Mouse (Mus musculus) inflammation-experienced regulatory T-cells, adult 6 months (primary cell): Measurements from ENCODE around the gene Yju2. TPM values are rescaled to one million over a fixed set of nuclear protein-coding genes. Genes with fewer than 3 reads are reported as not detected.

Experiments
- ATAC-seq: one replicate; pipeline ENCODE4 v1.8.0; 2017
- polyA plus RNA-seq, 3 experiments: library from polyadenylated mRNA; unstranded; fragments of 100-300 nt; shearing (Covaris generic); gene quantifications; one replicate each; pipeline ENCODE4 v1.2.1; 2017

Gene Yju2
- polyA plus RNA-seq, 3 experiments from 2014 or later: 25.6 to 36.5 (median 33.0) TPM

DNA sequence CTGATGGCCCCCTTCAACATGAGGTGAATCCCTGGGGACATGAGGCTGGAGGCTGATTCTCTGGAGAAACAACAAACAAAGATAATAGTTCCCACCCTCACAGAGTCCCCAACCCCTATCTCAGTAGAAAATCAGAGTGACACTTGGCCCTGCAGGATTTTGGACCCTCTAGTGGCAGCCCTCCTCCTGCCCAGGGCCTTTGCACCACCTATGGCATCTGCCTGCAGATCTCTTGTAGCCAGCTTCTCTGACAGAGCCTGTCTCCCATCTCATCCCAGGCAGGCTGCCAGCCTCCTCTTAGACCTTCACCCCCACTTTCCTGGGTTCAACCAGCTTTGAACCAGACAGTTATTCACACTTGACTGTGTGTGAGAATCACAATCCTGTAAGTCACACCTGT lies 1.9 kb downstream of the Yju2 start:
- ATAC-seq: no peak

DNA sequence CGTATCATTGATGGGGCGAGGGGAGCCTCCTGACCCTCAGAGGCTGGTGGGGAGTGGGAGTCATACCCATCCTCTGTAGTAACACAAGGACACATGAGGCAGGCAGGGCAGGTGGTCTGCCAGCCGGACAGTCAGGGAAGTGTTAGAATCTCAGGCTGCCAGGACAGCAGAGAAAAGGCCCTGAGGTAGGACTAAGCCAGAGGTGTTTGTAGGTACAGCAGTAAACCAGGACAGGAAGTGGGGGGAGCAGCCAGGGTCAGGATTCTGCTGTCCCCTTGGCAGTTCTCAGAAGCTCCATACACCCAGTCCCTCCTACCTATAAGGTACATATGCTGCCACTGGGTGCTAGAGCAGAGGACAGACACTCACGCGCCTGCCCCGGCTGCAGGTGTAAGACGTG lies 2.7 kb downstream of the Yju2 start:
- ATAC-seq: no peak

DNA sequence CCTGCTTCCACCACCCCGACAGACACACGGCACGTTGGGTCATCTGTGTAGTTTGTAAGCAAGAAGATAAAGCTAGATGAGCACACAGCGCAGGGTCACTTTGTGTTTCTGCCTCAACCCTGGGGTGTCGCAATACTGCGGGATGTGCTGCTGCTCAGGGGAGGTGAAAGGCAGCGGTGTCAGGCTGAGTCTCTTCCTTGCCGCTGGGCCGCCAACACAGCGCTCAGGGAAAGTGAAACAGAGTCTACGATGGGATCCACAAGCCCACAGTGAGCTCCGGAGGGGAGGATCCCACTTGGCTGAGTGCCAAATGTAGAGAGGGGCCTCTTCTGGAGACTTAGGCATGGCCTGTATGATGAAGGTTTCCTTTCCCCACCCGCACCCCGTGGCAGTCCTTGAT lies 4.3 kb downstream of the Yju2 start:
- no peak for ATAC-seq

DNA sequence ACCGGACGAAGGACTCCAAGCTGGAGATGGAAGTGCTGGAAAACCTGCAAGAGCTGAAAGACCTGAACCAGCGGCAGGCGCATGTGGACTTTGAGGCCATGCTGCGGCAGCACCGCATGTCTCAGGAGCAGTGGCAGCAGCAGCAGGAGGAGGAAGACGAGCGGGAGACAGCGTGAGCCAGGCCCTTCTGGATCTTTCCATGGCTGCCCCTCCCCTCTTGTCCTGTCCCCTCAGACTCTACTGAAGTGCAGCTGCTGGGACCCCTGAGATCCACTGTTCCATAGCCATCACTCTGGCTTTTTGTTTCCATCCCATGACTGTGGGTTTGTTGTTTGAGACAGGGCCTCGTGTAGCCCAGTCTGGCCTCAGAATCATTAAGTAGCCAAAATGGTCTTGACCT lies 5.6 kb downstream of the Yju2 start:
- no peak for ATAC-seq

DNA sequence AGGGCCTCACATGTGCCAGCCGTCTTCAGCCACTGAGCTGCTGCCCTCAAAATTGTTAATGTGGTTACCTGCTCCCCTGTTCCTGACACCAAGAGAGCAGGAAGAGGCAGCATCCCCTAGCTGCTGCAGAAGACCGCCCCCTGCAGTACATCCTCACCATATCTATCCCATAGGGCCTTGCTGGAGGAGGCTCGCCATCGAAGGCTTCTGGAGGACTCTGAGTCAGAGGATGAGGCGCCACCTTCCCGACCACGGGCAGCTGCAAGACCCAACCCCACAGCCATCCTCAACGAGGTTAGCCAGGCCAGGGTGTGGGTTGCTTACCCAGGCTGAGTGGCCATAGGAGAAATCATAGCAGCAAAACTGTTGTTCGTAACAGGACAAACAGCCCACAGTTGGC lies 6.1 kb downstream of the Yju2 start:
- no peak for ATAC-seq

DNA sequence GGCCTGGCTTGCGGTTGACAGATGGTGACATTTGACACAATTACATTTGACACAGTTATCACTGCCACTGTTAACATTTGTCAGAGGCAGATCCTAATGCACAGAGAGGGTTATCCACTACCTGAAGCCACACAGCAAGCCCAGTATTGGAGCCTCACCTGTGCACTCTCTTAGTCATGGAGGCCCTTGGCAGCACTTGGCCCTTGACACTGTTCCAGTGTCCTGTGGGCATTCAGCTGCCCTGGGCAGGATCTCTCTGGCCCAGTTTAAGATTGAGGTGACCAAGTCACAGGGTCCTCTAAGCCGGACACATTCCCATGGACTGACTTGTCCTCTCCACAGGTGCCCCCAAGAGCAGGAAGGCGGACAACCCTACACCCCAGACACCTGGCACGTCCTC lies 8.3 kb downstream of the Yju2 start:
- ATAC-seq: no peak

DNA sequence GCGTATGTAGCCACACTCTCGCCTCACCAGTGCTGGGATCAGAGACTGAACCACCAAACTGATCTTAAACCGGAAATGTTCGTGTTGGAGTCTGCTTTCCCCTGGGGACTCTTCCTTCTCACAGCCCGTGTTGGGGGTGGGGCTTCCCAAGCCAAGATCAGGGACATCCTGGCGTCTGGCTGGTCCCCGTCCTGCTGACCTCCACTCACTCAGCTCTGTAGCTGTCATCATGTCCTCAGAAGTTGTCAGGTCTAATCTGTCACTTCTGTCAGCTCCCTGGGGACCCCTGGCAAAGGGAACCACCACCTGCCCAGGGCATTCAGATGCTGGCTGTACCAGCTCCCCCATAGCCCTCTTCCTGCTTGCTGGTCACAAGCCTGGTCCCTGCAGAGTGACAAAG lies 9.3 kb downstream of the Yju2 start:
- ATAC-seq: no peak

DNA sequence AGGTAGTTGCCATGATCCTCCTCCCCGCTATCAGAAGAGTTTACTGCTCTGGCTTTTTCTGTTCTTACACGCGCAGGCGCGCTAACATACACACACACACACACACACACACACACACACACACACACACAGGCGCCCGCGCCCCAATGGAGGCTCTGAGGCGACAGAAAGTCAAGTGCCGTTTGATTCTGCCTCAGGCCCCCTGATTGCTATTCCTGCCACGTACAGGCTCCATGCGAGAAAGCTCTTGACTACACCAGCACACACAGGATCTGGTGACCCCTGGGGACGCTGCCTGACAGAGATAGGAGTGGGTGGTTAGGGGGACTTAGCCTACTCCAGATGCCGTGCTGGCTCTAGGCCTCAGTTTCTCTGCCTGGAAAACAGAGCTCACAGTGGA lies 10.7 kb downstream of the Yju2 start:
- no peak for ATAC-seq

DNA sequence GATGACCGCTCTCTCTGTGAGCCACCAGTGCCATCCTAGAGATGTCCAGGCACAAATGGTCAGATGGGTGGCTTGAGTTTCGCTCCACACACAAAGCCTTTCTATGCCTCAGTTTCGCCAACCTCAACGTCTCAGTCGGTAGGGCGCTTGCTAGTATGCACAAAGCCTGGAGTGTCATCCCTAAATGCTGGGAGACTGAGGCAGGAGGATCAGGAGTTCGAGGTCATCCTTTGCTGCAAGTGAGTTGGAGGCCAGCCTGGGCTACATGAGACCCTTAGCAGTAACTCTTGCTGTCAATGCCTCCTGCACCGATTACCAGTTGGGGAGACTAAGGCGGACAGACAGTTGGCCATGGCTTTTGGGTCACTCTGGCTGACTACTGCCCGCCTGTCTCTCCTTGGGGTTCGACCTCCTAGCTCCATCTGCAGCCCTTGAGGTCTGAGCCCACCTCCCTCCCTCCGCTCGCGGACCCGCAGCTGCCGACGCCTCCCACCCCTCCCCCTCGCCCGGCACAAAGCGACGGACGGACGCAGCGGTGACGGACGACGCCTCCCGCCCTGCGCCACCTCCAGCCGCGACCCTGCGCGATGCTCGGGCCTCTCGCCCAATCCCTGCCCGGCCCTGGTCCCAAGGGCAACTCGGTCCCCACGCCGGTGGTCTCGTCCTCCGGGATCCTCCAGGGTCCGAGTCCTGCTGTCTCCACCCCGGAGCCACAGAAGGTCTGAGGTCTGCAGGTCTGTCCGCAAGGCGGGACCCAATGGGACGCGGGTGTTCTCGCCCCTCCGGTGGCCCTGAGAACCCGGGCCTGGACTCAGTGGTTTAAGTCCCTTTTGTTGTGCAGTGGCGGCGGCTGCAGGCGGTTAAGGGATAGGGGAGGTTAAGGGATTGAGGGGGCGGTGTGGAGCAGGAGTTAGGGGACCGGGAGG lies 11.3 kb downstream of the Yju2 start, which contains the start of gene Shd:
Shd (plus strand) TSS at position 502 of the 926 bp plus-strand sequence.
- ATAC-seq: no peak

DNA sequence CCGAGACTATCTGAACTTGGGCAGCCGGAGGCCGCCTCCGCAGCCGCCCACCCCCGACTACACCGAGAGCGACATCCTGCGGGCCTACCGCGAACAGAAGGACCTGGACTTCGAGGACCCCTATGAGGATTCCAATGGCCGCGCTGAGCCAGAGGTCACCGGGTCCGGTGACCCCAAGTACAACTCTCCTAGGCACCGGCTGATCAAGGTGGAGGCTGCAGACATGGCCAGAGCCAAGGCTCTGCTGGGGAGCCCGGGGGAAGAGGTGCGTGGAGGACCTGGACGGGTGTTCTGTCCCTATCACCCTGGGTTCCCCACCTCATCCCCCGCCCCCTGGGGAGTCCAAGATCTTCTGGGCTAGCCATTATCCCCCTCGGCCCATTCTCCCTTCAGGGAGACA lies 12.6 kb downstream of the Yju2 start:
- no peak for ATAC-seq

DNA sequence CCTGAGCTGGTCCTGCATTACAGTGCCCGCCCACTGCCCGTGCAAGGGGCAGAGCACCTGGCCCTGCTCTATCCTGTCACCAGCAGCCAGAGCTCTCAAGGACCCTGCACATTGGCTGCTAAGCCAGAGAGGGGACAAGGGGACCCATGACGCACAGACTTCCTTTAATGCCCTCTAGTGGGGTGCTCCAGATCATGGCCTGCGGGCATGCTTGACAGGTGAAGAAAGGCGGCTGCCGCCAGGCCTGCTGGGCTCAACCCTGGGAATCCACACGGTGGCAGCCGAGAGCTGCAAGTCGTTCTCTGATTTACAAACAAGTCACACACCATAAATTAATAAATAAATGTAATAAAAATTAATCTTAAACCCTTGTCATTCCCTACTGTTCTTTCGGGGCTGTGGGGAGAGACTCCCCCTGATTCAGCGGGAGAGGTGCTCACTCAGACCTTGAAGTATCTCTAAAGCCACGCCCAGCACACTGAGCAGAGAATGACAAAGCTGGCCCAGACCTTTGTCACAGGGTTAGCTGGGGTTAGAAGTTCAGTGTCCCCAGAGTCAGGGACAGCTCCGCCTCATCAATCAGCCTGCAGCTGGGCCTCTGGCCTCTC lies 17.5 kb downstream of the Yju2 start:
- ATAC-seq: peak; percentile 91

DNA sequence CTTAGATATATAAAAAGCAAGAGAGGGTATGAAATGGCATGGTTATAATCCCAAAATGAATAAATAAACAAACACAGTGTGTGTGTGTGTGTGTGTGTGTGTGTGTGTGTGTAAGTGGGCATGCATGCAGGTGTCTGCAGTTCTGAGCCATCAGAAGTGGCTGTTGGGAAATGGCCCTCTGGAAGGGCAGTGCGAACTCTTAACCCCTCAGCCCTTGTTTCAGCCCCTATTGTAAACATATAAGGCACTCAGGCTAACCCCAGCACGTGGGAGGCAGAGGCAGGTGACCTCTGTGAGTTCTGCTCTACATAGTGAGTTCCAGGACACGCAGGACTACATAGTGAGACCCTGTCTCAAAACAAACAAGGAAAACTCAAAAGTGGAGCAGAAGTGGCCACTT lies 18.4 kb downstream of the Yju2 start:
- ATAC-seq: no peak

DNA sequence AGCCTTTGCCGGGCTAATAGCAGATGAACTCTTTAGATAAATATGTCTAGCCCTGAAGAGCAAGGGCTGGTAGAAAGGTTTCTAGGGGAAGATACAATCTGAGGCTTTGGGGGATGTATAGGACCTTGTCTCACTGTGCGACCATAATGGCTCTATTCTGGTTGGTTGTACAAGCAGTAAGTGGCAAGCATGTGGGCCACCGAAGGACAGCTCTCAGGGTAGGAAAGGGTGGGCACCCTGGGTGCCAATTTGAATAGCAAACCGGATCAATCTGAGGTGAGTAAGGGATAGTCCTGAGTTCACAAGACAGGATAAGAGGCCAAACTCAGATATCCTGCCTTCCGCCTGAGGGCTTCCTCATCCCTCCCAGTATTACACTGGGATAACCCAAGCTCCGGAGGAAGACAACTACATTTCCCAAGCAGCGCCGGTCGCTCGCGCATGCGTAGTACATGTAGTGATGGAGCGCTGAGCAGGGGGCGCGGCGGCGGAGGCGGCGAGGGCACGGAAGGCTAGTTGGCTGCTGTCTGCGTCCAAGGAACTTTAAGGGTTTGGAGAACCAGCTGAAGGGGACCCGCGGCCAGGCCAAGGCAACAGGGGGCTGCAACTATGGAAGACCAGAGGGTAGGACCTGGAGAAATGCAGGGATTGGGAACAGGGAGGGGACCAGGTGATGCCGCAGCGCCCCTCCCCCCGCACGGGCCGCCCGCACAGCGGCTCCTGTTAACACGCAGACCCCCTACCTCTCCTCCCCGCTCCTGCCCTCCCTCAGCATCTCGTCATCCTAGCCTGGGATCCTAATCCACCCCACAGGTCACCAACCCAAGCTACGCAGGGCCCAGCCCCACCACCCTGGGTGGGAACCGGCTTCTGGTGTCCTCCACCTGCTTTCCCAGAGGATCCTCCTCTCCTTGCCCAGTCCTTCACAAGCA lies 27.4 kb downstream of the Yju2 start, which contains the start of gene Fsd1:
Fsd1 (plus strand) TSS at position 480 of the 932 bp plus-strand sequence.
- ATAC-seq: no peak

DNA sequence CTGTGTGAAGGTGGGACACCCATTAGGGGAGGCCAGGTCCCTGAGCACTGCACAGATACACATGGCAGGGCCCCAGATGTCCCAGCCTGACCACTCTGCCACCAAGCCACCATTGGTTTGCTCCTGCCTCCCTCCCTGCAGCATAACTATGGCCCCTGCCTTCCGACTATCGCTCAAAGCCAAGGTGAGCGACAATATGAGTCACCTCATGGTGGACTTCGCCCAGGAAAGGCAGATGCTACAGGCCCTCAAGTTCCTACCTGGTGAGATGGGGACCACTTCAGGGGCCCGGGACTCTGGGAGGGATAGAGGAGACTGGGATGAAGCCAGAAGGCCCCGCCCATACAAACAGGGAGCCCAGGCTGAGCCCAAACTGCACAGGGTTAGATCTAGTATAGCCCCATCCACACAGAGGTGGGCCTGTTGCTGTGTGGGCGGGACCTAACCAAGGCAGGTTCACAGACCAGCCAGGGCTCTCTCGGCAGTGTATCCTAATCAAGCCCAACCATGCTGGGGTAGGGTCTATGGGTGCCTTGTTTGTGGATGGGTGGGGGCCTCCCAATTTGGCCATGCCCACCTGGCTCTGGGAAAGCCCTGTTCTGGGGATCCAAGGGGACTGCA lies 31.5 kb downstream of the Yju2 start:
- ATAC-seq: no peak

DNA sequence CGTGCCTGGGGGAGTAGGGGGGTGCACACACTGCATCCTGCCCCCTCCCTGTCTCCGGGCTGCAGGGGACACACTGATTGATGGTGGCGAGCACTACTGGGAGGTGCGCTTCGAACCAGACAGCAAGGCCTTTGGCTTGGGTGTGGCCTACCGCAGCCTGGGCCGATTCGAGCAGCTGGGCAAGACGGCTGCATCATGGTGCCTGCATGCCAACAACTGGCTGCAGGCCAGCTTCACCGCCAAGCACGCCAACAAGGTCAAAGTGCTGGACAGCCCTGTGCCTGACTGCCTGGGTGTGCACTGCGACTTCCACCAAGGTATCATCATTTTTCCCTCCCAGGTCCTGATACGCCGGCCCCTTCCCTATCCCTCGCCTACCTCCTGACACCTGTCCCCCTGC lies 37.1 kb downstream of the Yju2 start:
- ATAC-seq: no peak

DNA sequence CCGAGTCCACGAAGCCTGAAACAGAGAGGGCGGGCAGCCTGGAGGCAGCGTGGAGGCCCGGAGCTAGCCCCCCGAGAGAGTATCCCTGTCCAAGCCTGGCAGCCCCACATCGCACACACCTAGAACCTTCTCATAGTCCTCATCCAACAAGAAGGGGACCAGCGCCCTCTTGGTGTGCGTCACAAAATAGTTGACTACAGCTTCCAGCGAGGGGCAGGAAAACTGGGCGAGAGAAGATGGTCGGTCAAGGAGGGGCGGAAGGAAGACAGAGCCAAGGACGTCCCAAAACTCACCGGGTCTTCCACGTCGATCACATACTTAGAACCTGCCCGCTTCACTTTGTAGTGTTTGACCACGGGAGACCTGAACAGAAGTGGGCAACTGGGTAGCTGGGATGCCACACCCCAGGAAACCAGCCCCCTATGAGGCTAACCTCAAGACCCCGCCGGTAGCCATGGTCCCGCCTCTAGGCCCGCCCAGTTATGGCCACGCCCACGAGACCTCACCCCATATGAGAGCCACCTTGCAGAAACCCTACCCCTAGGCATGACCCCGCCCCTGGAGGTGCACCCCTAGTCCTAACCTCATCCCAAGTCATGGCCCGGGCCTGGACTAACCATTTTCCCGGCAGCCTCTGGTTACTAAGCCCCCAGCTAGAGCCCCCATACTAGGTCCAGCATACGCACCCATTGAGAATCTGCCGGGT lies 41.0 kb downstream of the Yju2 start:
- no peak for ATAC-seq

DNA sequence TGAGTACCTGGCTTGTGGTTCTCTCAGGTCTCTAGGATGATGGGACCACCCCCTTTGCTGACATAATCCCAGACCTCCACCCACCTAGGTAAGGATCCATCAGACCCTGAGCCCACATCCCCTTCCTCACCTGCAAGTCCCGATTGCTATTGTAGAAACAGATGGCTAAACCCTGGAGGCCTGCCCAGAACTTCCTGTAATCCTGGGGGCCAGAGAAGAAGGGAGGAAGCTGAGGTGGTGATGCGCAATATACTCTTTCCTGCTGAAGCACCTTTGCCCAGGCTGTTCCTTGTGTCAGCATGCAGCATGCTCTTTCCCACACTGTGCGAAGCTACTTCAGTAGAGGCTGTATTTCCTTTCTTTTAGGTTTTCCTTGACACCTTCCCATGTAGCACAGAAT lies 44.1 kb downstream of the Yju2 start:
- ATAC-seq: no peak

DNA sequence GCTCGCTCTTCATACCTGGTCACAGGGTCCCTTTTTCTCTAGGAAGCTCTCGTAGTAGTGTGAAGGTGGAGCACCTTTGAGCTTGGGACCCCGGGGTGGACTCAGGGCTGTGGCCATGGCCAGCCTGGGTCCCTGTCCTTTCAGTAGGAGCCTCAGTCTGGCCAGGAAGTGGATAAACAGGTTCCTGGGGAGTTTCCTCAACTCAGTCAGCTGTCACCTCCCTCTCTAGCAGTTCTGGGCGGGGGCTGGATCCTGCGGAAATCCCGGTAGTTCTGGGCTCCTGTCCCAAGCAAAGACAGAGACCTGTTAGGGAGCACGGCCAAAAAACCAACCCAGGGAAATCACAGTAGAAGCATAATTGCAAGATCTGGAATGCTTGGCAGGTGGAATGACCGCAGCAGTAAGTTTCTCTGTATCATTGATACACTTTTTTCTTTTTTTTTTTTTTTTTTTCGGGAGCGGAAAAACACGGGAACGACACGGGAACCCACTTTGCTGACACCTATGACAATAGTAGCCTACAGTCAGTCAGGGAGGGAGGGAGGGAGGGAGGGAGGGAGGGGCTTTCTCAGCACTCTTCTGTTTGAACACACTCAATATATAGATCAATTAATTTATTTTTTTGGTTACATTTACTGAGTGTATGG lies 46.6 kb downstream of the Yju2 start, which contains the start of the genes Stap2 and Mpnd:
Stap2 (minus strand) TSS at position 170 of the 647 bp plus-strand sequence.
Mpnd (plus strand) TSS at position 297 of the 647 bp plus-strand sequence.
- no peak for ATAC-seq

DNA sequence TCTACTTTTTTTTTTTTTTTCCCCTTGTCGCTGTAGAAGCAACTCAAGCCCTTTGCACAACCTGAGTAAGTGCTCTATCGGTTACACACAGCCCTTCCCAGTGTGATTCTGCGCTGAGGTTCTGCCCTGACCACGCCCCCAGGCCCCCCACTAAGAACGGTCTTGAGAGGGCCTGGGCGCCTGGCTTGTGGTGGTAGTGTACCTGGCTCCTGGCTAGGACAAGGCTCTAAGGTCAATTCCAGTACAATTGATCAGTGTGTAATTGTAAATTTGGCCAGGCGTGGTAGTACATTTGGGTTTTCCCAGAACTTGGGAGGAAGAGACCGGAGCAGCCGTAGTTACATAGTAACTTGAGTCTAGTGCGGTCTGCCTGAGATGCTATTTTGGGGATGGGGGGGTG lies 48.1 kb downstream of the Yju2 start:
- no peak for ATAC-seq

DNA sequence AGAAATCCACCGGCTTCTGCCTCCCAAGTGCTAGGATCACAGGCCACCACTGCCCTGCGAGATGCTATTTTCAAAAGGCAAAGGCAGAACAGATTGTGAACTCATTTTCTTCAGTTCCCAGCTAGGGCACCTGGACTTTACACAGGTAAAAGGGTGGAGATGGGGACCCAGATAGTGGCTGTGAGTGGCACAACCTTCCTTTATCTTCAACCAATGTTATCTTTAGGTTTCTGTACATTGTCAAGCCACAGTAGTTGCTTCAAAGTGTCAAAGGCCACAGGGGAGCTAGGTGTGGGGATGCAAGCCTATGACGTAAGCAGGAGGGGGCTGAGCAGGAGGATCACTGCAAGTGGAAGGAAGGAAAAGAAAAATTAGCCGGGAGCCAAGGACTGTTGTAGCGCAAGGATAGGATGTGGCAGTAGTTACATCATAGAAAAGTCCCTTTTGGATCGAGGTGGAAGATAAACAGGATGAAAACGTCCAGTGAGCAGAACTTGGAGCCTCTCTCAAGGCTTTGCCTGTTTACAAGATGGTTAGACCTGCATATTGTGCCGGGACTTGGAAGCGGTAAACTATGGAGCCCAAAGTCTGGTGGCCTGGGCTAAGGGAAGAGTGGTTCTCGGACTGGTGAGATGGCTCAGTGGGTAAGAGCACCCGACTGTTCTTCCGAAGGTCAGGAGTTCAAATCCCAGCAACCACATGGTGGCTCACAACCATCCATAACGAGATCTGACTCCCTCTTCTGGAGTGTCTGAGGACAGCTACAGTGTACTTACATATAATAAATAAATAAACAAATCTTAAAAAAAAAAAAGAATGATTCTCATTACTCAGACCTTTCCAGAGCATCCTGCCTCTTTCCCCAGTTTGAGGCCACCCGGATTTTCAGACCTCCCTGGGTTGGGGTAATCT lies 48.8 kb downstream of the Yju2 start:
- ATAC-seq: peak; percentile 1
